Comparison of ENCODE assay signal across 8 mouse cellular contexts in genomic region chr10:4391851-4392250, GRCm38 (mm10). TPM values are rescaled to one million over a fixed set of nuclear protein-coding genes. Genes with fewer than 3 reads are reported as not detected.
A peak's percentile ranks its signal among the peaks of the same experiment; 100 is the strongest.
DNase-seq lines count a peak whose midpoint lies in the region; ATAC-seq lines count a peak whose summit lies in the region.

No protein-coding gene starts in this region.

- no peaks in the 10 kb centered on the region for H3K9me3 ChIP-seq in hindbrain, embryonic 13.5 days
- 0 out of 2 replicates have a peak, but pooled peaks cover 2% of the 10 kb centered on the region for H3K9me3 ChIP-seq in hindbrain, embryonic 10.5 days
- no peaks in the 10 kb centered on the region for H3K9me3 ChIP-seq in hindbrain, embryonic 15.5 days

- peak overlapping the region; percentile 94; the same call in 1 of the 2 replicates for H3K4me2 ChIP-seq in hindbrain, embryonic 13.5 days
- H3K4me2 ChIP-seq in hindbrain, embryonic 15.5 days: peak overlapping the region; percentile 23; the same call in 1 of the 2 replicates

- ATAC-seq in hindbrain, embryonic 13.5 days (ENCODE audit: low FRiP score): no peak
- no peak for ATAC-seq in hindbrain, embryonic 15.5 days (ENCODE audit: low FRiP score, low read depth)
- ATAC-seq in megakaryocyte, adult 5-6 weeks (ENCODE audit: poor library complexity, severe bottlenecking): peak; percentile 39; the same call in 1 of the 2 replicates

- no peak overlapping the region for H3K27ac ChIP-seq in hindbrain, embryonic 13.5 days
- no peak overlapping the region for H3K27ac ChIP-seq in hindbrain, embryonic 10.5 days
- no peak overlapping the region for H3K27ac ChIP-seq in hindbrain, embryonic 15.5 days (replicated peaks)

- peaks cover 43% of the 10 kb centered on the region for H3K4me1 ChIP-seq in hindbrain, embryonic 13.5 days (replicated peaks)
- H3K4me1 ChIP-seq in hindbrain, embryonic 10.5 days (replicated peaks): peaks cover 33% of the 10 kb centered on the region
- H3K4me1 ChIP-seq in hindbrain, embryonic 15.5 days (replicated peaks): peaks cover 44% of the 10 kb centered on the region

- H3K27me3 ChIP-seq in hindbrain, embryonic 13.5 days: no peaks in the 10 kb centered on the region
- H3K27me3 ChIP-seq in hindbrain, embryonic 10.5 days (ENCODE audit: insufficient read depth, poor library complexity, severe bottlenecking): no peaks in the 10 kb centered on the region
- no peaks in the 10 kb centered on the region for H3K27me3 ChIP-seq in hindbrain, embryonic 15.5 days

- H3K4me3 ChIP-seq in hindbrain, embryonic 13.5 days: no peak overlapping the region
- no peak overlapping the region for H3K4me3 ChIP-seq in hindbrain, embryonic 10.5 days
- no peak overlapping the region for H3K4me3 ChIP-seq in hindbrain, embryonic 15.5 days

- 62% methylated on average over 6 of the region's 6 CpGs for WGBS in hindbrain, embryonic 13.5 days
- WGBS in hindbrain, embryonic 10.5 days: 73% methylated on average over 6 of the region's 6 CpGs
- 58% methylated on average over 6 of the region's 6 CpGs for WGBS in hindbrain, embryonic 15.5 days

- peaks cover 6% of the 10 kb centered on the region for H3K36me3 ChIP-seq in hindbrain, embryonic 13.5 days
- H3K36me3 ChIP-seq in hindbrain, embryonic 10.5 days: peaks cover 46% of the 10 kb centered on the region
- H3K36me3 ChIP-seq in hindbrain, embryonic 15.5 days: no peaks in the 10 kb centered on the region

- H3K9ac ChIP-seq in hindbrain, embryonic 13.5 days: no peak overlapping the region
- no peak overlapping the region for H3K9ac ChIP-seq in hindbrain, embryonic 15.5 days

- DNase-seq in adrenal gland, adult 2 months: peak; percentile 62
- no peak for DNase-seq in adrenal gland, postnatal 4 days (ENCODE audit: low spot score in 2 of 2)
- no peak for DNase-seq in hindbrain, embryonic 10.5 days (ENCODE audit: low spot score)
- DNase-seq in ES-CJ7 (ENCODE audit: low read depth, low spot score): peak; percentile 71
- no peak for DNase-seq in yolk sac, embryonic 10.5 days (ENCODE audit: low spot score)

RNA-seq across cellular contexts. Expression of gene Zbtb2, which starts 3.9 kb away (rescaled TPM):
- total RNA-seq in adrenal gland, adult 2 months (2021): 10 to 100 TPM in 1 of 2 experiments, 1 to 10 TPM in 1; 8.3 to 13.7 TPM
- polyA plus RNA-seq in adrenal gland, adult 2 months (2012; rRNA removed): 5.2 and 6.3 TPM in 2 replicates
- 10 to 100 TPM; 11.1 to 13.4 TPM for total RNA-seq in adrenal gland, postnatal 4 days (2021)
- polyA plus RNA-seq in hindbrain, embryonic 13.5 days (2015; fragmentation: Nextera tagmentation; extraction: Ambion mirVana): 15.7 and 16.0 TPM in 2 replicates
- 18.1 and 20.1 TPM in 2 replicates for polyA plus RNA-seq in hindbrain, embryonic 10.5 days (2016; fragmentation: Nextera tagmentation; extraction: Ambion mirVana)
- polyA plus RNA-seq in hindbrain, embryonic 15.5 days (2015; fragmentation: Nextera tagmentation; extraction: Ambion mirVana): 14.9 and 15.0 TPM in 2 replicates
- 12.8 and 14.2 TPM in 2 replicates for total RNA-seq in megakaryocyte, adult 5-6 weeks (2015)
- 10.8 and 12.2 TPM in 2 replicates for total RNA-seq in megakaryocyte, adult 5-6 weeks (2017)

RNA-seq across cellular contexts. Expression of gene Rmnd1, which starts 40.3 kb away (rescaled TPM):
- 10 to 100 TPM; 42.8 to 54.3 TPM for total RNA-seq in adrenal gland, adult 2 months (2021)
- polyA plus RNA-seq in adrenal gland, adult 2 months (2012; rRNA removed): 25.2 and 39.5 TPM in 2 replicates
- 10 to 100 TPM; 46.8 to 49.4 TPM for total RNA-seq in adrenal gland, postnatal 4 days (2021)
- polyA plus RNA-seq in hindbrain, embryonic 13.5 days (2015; fragmentation: Nextera tagmentation; extraction: Ambion mirVana): 47.9 and 50.5 TPM in 2 replicates
- polyA plus RNA-seq in hindbrain, embryonic 10.5 days (2016; fragmentation: Nextera tagmentation; extraction: Ambion mirVana): 42.8 and 49.0 TPM in 2 replicates
- polyA plus RNA-seq in hindbrain, embryonic 15.5 days (2015; fragmentation: Nextera tagmentation; extraction: Ambion mirVana): 47.0 and 49.1 TPM in 2 replicates
- total RNA-seq in megakaryocyte, adult 5-6 weeks (2015): 35.0 and 40.7 TPM in 2 replicates
- 21.1 and 29.5 TPM in 2 replicates for total RNA-seq in megakaryocyte, adult 5-6 weeks (2017)

RNA-seq across cellular contexts. Expression of gene Armt1, which starts 40.4 kb away (rescaled TPM):
- 10 to 100 TPM; 12.6 to 16.1 TPM for total RNA-seq in adrenal gland, adult 2 months (2021)
- polyA plus RNA-seq in adrenal gland, adult 2 months (2012; rRNA removed): 2.3 and 4.8 TPM in 2 replicates
- total RNA-seq in adrenal gland, postnatal 4 days (2021): 10 to 100 TPM; 20.0 to 21.6 TPM
- 14.7 and 15.3 TPM in 2 replicates for polyA plus RNA-seq in hindbrain, embryonic 13.5 days (2015; fragmentation: Nextera tagmentation; extraction: Ambion mirVana)
- polyA plus RNA-seq in hindbrain, embryonic 10.5 days (2016; fragmentation: Nextera tagmentation; extraction: Ambion mirVana): 27.4 and 31.7 TPM in 2 replicates
- 10.3 and 10.8 TPM in 2 replicates for polyA plus RNA-seq in hindbrain, embryonic 15.5 days (2015; fragmentation: Nextera tagmentation; extraction: Ambion mirVana)
- 20.8 and 26.4 TPM in 2 replicates for total RNA-seq in megakaryocyte, adult 5-6 weeks (2015)
- 24.4 and 27.4 TPM in 2 replicates for total RNA-seq in megakaryocyte, adult 5-6 weeks (2017)

Comparison
In these comparisons a context has a peak if more than half of its experiments do, and no peak if none do; other contexts are left out.
1. DNase-seq: peak in adrenal gland, adult 2 months (single experiment) and ES-CJ7 (single experiment); none in adrenal gland, postnatal 4 days (0 of 2), hindbrain, embryonic 10.5 days (single experiment) and yolk sac, embryonic 10.5 days (single experiment).